Mouse (Mus musculus): ENCODE data around the gene Itsn2.
"Not testable (repeated sequence)": the region's sequence is repeated elsewhere in the genome, so short reads cannot be mapped to it uniquely, and the experiment has no call there.

The Itsn2 gene

GRCm38 (mm10) chr12:4592541-4593165 lies at the start of gene Itsn2, which contains the start of gene Gm3625:
Gene Itsn2 (plus strand): TSS chr12:4592638.
Gene Gm3625 (minus strand): TSS chr12:4592927.
- DNase-seq (ENCODE audit: low read depth, low spot score), result peak; percentile 55

GRCm38 (mm10) chr12:4544400-4544919 lies 48.0 kb upstream of the Itsn2 start:
- no peak for DNase-seq (ENCODE audit: low read depth, low spot score)

- no peak for DNase-seq (ENCODE audit: low read depth, low spot score)
Observed at GRCm38 (mm10) chr12:4545425-4545824, 47.0 kb upstream of the Itsn2 start.

- no peak for DNase-seq (ENCODE audit: low read depth, low spot score)
Observed at GRCm38 (mm10) chr12:4546491-4546890, 45.9 kb upstream of the Itsn2 start.

- no peak for DNase-seq (ENCODE audit: low read depth, low spot score)
Observed at GRCm38 (mm10) chr12:4547557-4547956, 44.9 kb upstream of the Itsn2 start.

- DNase-seq (ENCODE audit: low read depth, low spot score), result peak; percentile 2
Observed at GRCm38 (mm10) chr12:4548053-4549013, 44.1 kb upstream of the Itsn2 start.

- not testable (repeated sequence) for DNase-seq (ENCODE audit: low read depth, low spot score)
Observed at GRCm38 (mm10) chr12:4553704-4554103, 38.7 kb upstream of the Itsn2 start.

GRCm38 (mm10) chr12:4555451-4555850 lies 37.0 kb upstream of the Itsn2 start:
- DNase-seq (ENCODE audit: low read depth, low spot score), result no peak

- DNase-seq (ENCODE audit: low read depth, low spot score), result no peak
Observed at GRCm38 (mm10) chr12:4556891-4557290, 35.5 kb upstream of the Itsn2 start.

GRCm38 (mm10) chr12:4557436-4557835 lies 35.0 kb upstream of the Itsn2 start:
- DNase-seq (ENCODE audit: low read depth, low spot score), result no peak

GRCm38 (mm10) chr12:4558013-4558412 lies 34.4 kb upstream of the Itsn2 start:
- no peak for DNase-seq (ENCODE audit: low read depth, low spot score)

- DNase-seq (ENCODE audit: low read depth, low spot score), result no peak
Observed at GRCm38 (mm10) chr12:4558475-4559279, 33.8 kb upstream of the Itsn2 start.

- peak; percentile 27 for DNase-seq (ENCODE audit: low read depth, low spot score)
Observed at GRCm38 (mm10) chr12:4571864-4572263, 20.6 kb upstream of the Itsn2 start.

GRCm38 (mm10) chr12:4574065-4574464 lies 18.4 kb upstream of the Itsn2 start:
- DNase-seq (ENCODE audit: low read depth, low spot score), result no peak

GRCm38 (mm10) chr12:4582326-4582725 lies 10.1 kb upstream of the Itsn2 start:
- DNase-seq (ENCODE audit: low read depth, low spot score), result no peak

GRCm38 (mm10) chr12:4587846-4588245 lies 4.6 kb upstream of the Itsn2 start:
- no peak for DNase-seq (ENCODE audit: low read depth, low spot score)

- no peak for DNase-seq (ENCODE audit: low read depth, low spot score)
Observed at GRCm38 (mm10) chr12:4588603-4589002, 3.8 kb upstream of the Itsn2 start.

GRCm38 (mm10) chr12:4592025-4592424 lies 413 bp upstream of the Itsn2 start:
- no peak for DNase-seq (ENCODE audit: low read depth, low spot score)

- peak; percentile 42 for DNase-seq (ENCODE audit: low read depth, low spot score)
Observed at GRCm38 (mm10) chr12:4593166-4593929, 910 bp downstream of the Itsn2 start.

- DNase-seq (ENCODE audit: low read depth, low spot score), result no peak
Observed at GRCm38 (mm10) chr12:4593930-4594391, 1.5 kb downstream of the Itsn2 start.

- no peak for DNase-seq (ENCODE audit: low read depth, low spot score)
Observed at GRCm38 (mm10) chr12:4595055-4595454, 2.6 kb downstream of the Itsn2 start.

Data from c-Kit-negative CD71-positive TER-119-positive erythroid progenitor cells, embryonic 14.5 days (primary cell).